Mouse (Mus musculus): ENCODE results near the gene Negr1. TPM values are rescaled to one million over a fixed set of nuclear protein-coding genes. Genes with fewer than 3 reads are reported as not detected.

The Negr1 gene
- polyA plus RNA-seq, 1 experiment from 2014 or later = 18.3 TPM

DNA sequence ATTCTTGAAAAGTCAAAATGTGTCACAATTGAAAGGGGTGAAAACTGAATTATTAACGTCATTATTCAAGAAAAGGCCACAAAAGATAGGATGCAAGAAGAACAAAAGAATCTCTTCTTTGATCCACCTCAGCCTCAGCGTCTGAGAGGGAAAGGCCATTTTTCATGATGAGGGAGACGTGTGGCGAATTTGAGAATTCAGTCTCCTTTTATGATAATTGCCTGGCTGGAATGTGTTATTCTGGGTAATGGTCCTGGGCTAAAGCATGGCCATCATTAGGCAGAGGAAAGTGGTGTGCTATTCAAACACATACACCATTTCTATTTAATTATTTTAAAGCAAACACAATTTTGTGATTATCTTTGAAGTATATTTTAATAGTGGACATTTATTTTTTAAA is 663.3 kb downstream of the Negr1 start:
- H3K4me3 ChIP-seq = no peak overlapping the region
- H3K36me3 ChIP-seq = no peaks in the 10 kb centered on the region
- no peak overlapping the region for H3K27ac ChIP-seq (replicated peaks)
- WGBS = 23% methylated on average over 4 of the region's 4 CpGs
- no peak overlapping the region for H3K9ac ChIP-seq
- H3K4me2 ChIP-seq = no peak overlapping the region
- H3K4me1 ChIP-seq (replicated peaks) = no peaks in the 10 kb centered on the region
- H3K27me3 ChIP-seq = no peaks in the 10 kb centered on the region
- ATAC-seq (ENCODE audit: low read depth) = no peak
- no peaks in the 10 kb centered on the region for H3K9me3 ChIP-seq

DNA sequence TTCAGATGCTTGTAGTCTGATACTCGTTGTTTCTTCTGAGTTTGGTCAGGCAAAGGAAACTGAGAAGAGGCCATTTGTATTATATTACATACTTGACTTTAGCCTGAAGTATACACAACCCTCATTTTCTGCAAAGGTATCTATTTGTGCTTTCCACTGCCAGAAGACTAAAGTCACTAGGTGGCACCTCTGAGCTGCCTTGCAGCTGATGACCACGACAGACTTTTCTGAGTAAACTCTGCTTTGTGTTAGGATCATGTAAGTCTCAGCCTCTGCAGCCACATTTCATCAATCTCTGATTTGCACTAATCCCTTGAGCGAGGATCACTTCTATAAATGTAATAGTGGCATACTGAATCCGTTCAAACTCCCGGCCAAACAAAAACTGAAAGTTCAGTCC is 671.1 kb downstream of the Negr1 start:
- WGBS = 47% methylated on average over 5 of the region's 5 CpGs
- no peak overlapping the region for H3K27ac ChIP-seq (replicated peaks)
- no peak overlapping the region for H3K9ac ChIP-seq
- no peaks in the 10 kb centered on the region for H3K4me1 ChIP-seq (replicated peaks)
- ATAC-seq (ENCODE audit: low read depth) = no peak
- H3K4me2 ChIP-seq = no peak overlapping the region
- no peaks in the 10 kb centered on the region for H3K9me3 ChIP-seq
- H3K36me3 ChIP-seq = no peaks in the 10 kb centered on the region
- no peaks in the 10 kb centered on the region for H3K27me3 ChIP-seq
- H3K4me3 ChIP-seq = no peak overlapping the region

DNA sequence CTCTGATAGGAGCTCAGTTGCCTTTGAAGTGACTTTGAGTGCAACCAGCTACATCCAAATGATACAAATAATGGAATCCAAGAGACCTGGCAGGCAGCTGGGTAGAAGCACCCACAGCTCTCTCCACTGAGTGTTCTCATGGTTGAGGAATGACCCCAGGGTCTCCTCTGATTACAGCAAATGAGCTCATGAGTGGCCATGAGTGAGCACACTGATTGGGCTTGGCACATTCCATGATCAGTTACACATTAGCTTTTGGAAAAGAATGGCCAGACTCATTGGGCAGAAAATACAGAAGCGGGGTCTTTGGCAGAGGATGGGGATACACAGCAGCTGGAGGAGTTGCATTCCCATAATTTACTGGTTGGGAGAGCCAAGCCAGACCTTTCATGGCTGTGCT is 678.6 kb downstream of the Negr1 start:
- no peaks in the 10 kb centered on the region for H3K36me3 ChIP-seq
- H3K27me3 ChIP-seq = no peaks in the 10 kb centered on the region
- 96% methylated on average over 1 of the region's 1 CpGs for WGBS
- H3K9ac ChIP-seq = no peak overlapping the region
- ATAC-seq (ENCODE audit: low read depth) = no peak
- no peak overlapping the region for H3K4me3 ChIP-seq
- H3K27ac ChIP-seq (replicated peaks) = no peak overlapping the region
- H3K4me2 ChIP-seq = no peak overlapping the region
- H3K9me3 ChIP-seq = no peaks in the 10 kb centered on the region
- no peaks in the 10 kb centered on the region for H3K4me1 ChIP-seq (replicated peaks)

DNA sequence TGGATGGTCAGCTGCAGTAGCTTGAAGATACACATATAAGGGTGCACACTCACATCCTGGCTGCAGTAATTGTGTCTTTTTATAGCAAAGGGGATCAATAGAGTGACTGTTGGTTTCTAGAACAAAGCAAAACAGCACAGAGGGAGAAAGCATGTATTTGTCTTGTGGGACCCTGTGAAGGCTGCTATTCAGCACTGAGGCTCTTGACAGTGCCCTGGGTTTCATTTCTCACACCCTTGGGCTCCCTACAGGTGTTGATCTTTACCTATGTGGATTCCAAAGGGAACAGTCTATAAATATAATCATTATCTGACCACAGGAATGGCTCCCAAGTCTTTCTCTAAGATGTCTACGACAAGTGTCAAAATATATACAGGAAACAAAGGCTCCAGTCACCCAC is 693.9 kb downstream of the Negr1 start:
- Histone ChIP-seq H3K36me3 (no peaks in the 10 kb centered on the region), H3K9me3 (no peaks in the 10 kb centered on the region), H3K4me3 (no peak overlapping the region), H3K27me3 (no peaks in the 10 kb centered on the region), H3K4me2 (no peak overlapping the region), H3K9ac (no peak overlapping the region), H3K4me1 (replicated peaks) (peaks cover 16% of the 10 kb centered on the region; the same call in 1 of the 2 replicates), H3K27ac (replicated peaks) (no peak overlapping the region)
- no peak for ATAC-seq (ENCODE audit: low read depth)
- WGBS = 41% methylated on average over 1 of the region's 1 CpGs

DNA sequence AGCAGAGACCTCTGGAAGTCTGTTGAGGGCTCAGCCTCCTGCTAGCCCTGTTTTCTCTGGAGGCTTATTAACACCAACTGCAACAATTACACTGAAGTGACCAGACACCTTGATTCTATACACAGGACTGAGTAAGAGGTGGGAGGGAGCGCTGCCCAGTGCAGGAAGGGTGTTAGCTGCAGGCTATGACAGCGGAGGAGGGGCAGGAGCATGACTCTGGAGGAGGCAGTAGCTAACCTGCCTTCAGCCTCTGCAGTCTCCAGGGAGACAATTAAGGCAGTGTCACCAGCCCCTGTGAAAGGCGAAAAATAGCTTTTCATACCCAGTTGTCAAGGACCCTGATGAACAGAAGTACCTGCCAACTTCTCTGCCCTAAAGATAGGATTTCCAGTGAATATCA is 694.3 kb downstream of the Negr1 start:
- no peaks in the 10 kb centered on the region for H3K9me3 ChIP-seq
- no peaks in the 10 kb centered on the region for H3K27me3 ChIP-seq
- H3K4me1 ChIP-seq (replicated peaks) = peaks cover 16% of the 10 kb centered on the region; the same call in 1 of the 2 replicates
- H3K4me3 ChIP-seq = no peak overlapping the region
- H3K27ac ChIP-seq (replicated peaks) = no peak overlapping the region
- no peak for ATAC-seq (ENCODE audit: low read depth)
- H3K4me2 ChIP-seq = no peak overlapping the region
- no peak overlapping the region for H3K9ac ChIP-seq
- H3K36me3 ChIP-seq = no peaks in the 10 kb centered on the region
- 41% methylated on average over 3 of the region's 3 CpGs for WGBS

DNA sequence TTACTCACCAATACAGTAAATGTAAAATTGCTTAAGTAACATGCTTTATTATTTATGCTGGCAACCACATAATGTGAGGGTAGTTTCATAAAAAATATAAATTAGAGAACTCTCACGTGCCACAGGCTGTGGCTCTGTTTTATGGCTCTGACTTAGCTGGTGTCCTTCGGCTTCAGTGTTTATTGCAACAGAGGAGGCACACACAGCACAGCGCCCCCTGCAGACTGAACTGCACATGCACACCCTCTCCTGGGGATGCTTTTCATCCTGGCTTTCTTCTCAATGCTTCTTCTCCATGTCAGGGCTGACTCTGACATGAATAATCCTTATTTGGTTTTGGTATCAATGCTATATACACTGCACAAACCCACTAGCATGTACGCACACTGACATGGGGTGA is 707.1 kb downstream of the Negr1 start:
- Histone ChIP-seq H3K36me3 (no peaks in the 10 kb centered on the region), H3K4me2 (no peak overlapping the region), H3K9me3 (no peaks in the 10 kb centered on the region), H3K27me3 (no peaks in the 10 kb centered on the region), H3K4me1 (replicated peaks) (no peaks in the 10 kb centered on the region), H3K4me3 (no peak overlapping the region), H3K9ac (no peak overlapping the region), H3K27ac (replicated peaks) (no peak overlapping the region)
- 56% methylated on average over 4 of the region's 4 CpGs for WGBS
- no peak for ATAC-seq (ENCODE audit: low read depth)

DNA sequence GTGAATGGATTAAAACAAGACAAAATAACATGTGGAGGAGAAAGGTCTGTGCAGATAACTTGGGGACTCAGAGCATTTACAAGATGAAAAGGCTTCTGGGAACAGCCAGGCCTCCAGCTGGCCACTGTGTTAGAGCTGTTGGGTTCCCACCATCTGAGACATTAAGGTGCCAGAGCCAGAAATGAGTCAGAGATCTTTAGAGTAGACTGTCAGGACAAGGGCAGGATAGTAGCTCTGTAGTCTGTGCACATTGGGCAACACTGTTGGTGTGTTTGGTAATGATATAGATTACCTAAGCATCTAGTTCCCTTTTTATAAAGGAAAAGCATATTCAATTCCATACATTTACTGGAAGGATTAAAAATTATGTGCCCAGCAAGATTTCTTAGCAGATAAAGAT is 710.8 kb downstream of the Negr1 start:
- H3K9me3 ChIP-seq = no peaks in the 10 kb centered on the region
- no peak overlapping the region for H3K4me2 ChIP-seq
- H3K9ac ChIP-seq = no peak overlapping the region
- H3K27ac ChIP-seq (replicated peaks) = no peak overlapping the region
- H3K4me3 ChIP-seq = no peak overlapping the region
- ATAC-seq (ENCODE audit: low read depth) = no peak
- H3K4me1 ChIP-seq (replicated peaks) = no peaks in the 10 kb centered on the region
- no peaks in the 10 kb centered on the region for H3K27me3 ChIP-seq
- no peaks in the 10 kb centered on the region for H3K36me3 ChIP-seq

DNA sequence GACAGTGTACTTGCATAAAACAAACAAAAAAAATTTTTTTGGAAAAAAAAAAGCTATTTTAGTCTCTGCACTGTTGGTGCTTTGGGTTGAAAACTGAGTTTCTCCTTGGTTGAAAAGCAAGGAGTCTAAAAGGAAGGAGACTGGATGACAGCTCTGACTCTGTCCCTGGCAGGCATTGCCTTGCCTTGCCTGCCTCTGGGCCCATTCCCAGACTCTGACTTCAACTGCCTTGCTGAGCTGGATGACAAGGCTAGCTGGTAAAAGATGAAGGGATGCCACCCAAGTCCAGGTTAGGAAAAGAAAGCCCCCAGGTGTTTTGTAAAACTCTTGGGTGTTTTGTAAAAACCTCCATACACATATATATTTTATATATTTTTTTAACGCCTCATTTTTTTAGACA is 712.5 kb downstream of the Negr1 start:
- Histone ChIP-seq H3K4me2 (no peak overlapping the region), H3K36me3 (no peaks in the 10 kb centered on the region), H3K9me3 (no peaks in the 10 kb centered on the region), H3K9ac (no peak overlapping the region), H3K27me3 (no peaks in the 10 kb centered on the region), H3K27ac (replicated peaks) (no peak overlapping the region), H3K4me3 (no peak overlapping the region), H3K4me1 (replicated peaks) (no peaks in the 10 kb centered on the region)
- ATAC-seq (ENCODE audit: low read depth) = no peak
- WGBS = 92% methylated on average over 1 of the region's 1 CpGs

DNA sequence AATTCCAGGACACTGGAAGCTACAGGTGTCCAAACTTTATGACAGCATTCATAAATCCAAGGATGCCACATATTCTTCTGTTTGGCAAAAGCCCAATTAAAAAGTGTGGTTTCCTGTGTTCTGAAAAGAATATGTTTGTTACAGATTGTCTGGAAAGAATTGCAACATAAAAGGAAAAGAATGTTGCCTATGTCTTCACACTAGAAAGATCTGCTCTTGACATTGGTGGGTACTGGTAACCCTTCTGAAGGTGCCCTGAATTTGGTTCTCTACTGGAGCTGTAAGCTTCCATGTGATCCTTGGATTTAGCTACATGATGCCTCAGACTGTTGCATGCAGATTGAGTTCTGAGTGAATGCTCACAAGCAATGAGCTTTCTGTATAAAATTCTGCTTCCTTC is 718.1 kb downstream of the Negr1 start:
- ATAC-seq (ENCODE audit: low read depth) = no peak

DNA sequence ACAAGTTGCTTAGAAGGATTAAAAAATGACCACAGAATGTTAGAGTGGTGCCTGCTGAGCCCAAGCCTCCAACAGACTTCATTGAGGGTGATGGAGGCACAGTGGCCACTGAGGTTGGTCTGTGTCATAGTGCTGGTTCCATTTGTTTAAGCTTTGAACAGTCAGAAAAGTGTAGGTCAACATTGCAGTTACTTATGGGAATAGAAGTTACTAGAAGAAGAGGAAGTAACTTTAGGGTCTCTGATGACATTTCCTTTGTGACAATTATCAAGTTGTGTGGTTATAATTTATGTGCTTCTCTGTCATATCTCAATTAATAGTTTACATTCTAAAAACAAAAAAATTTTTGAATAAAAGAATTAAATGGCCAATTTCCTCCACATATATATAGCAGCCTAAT is 719.7 kb downstream of the Negr1 start:
- H3K4me3 ChIP-seq = no peak overlapping the region
- no peaks in the 10 kb centered on the region for H3K36me3 ChIP-seq
- no peak overlapping the region for H3K4me2 ChIP-seq
- ATAC-seq (ENCODE audit: low read depth) = no peak
- no peaks in the 10 kb centered on the region for H3K27me3 ChIP-seq
- H3K4me1 ChIP-seq (replicated peaks) = no peaks in the 10 kb centered on the region
- no peaks in the 10 kb centered on the region for H3K9me3 ChIP-seq
- no peak overlapping the region for H3K9ac ChIP-seq
- no peak overlapping the region for H3K27ac ChIP-seq (replicated peaks)

More for the DNA sequence above, 718.1 kb downstream of the Negr1 start:
- Histone ChIP-seq H3K9me3 (no peaks in the 10 kb centered on the region), H3K9ac (no peak overlapping the region), H3K27me3 (no peaks in the 10 kb centered on the region), H3K27ac (replicated peaks) (no peak overlapping the region), H3K4me3 (no peak overlapping the region), H3K36me3 (no peaks in the 10 kb centered on the region), H3K4me2 (no peak overlapping the region), H3K4me1 (replicated peaks) (no peaks in the 10 kb centered on the region)

DNA sequence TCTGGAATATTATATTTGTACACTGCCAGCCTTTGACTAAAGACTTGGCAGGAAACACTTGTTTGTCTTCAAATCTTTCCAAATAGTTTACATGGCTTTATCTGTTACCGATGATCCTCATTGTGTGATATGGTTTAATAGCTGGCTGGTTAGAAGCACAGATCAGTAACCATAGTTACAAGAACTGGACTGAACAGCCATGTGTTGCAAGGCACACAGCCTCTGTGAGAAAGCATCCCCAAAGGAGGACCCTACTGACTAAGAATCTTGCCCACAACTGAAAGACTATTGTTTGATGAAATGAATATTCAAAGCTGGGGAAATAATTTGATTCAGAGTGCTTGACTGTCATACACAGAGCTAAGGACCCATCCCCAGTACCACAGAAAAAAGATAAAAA is 729.7 kb downstream of the Negr1 start:
- 33% methylated on average over 1 of the region's 1 CpGs for WGBS
- Histone ChIP-seq H3K36me3 (no peaks in the 10 kb centered on the region), H3K27me3 (no peaks in the 10 kb centered on the region), H3K27ac (replicated peaks) (no peak overlapping the region), H3K4me3 (no peak overlapping the region), H3K9ac (no peak overlapping the region), H3K4me2 (no peak overlapping the region), H3K9me3 (no peaks in the 10 kb centered on the region), H3K4me1 (replicated peaks) (no peaks in the 10 kb centered on the region)
- ATAC-seq (ENCODE audit: low read depth) = no peak

DNA sequence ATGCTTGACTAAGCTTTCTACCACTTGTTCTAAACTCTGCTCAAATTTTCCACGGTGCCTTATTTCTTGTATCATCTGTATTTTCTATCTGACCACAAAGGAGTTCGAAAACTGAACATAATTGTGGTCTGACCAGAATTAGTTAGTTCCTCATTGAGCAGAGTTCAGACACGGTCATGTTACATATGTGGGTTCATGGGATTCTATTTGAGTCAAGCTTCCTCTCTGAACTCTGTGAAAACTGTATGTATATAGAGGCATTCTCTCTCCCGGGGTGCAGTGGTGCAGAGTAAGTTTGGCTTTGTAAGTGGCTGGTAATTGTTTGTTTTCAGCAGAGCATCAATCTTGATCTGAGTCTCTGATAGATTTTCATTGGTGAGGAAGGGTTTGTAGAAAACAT is 735.6 kb downstream of the Negr1 start:
- H3K9ac ChIP-seq = no peak overlapping the region
- 57% methylated on average over 4 of the region's 4 CpGs for WGBS
- H3K27me3 ChIP-seq = no peaks in the 10 kb centered on the region
- 0 out of 2 replicates have a peak, but pooled peaks cover 7% of the 10 kb centered on the region for H3K9me3 ChIP-seq
- no peak overlapping the region for H3K4me3 ChIP-seq
- ATAC-seq (ENCODE audit: low read depth) = no peak
- H3K36me3 ChIP-seq = no peaks in the 10 kb centered on the region
- H3K4me2 ChIP-seq = no peak overlapping the region
- H3K4me1 ChIP-seq (replicated peaks) = no peaks in the 10 kb centered on the region
- no peak overlapping the region for H3K27ac ChIP-seq (replicated peaks)

DNA sequence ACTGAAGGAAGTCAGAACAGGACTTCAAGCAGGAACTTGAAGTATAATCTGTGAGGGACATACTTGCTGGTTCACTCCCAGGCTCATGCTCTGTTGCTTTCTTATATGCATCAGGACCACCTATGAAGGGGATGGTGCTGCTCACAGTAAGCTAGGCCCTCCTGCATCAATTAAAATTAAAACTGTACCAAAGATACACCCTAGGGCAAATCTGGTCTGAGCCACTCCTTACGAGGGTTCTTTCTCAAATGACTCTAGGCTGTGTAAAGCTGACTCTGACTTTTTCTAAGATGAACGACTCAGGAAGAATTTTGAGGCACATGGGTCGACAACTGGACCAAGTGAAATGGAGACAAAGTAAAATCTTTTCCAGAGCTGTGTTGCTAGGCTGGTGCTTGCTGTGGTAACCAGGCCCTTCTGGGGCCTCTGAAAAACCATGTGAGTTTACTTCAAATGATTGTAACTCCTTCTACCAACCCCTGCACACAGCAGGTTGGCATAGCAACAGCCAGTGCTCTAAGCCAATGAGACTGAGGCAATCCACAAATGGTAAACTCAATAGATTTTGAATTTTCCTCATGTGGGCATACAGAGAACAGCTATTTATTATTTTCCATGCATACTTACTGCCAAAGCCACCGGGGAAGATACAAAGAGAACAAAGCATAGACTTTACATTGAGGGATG is 742.0 kb downstream of the Negr1 start:
- Histone ChIP-seq H3K4me3 (no peak overlapping the region), H3K36me3 (no peaks in the 10 kb centered on the region), H3K9ac (no peak overlapping the region), H3K27me3 (no peaks in the 10 kb centered on the region), H3K4me2 (no peak overlapping the region), H3K27ac (replicated peaks) (no peak overlapping the region), H3K9me3 (0 out of 2 replicates have a peak, but pooled peaks cover 7% of the 10 kb centered on the region), H3K4me1 (replicated peaks) (no peaks in the 10 kb centered on the region)
- WGBS = 67% methylated on average over 4 of the region's 4 CpGs
- no peak for ATAC-seq (ENCODE audit: low read depth)

All from neural tube, embryonic 13.5 days (tissue).